Mouse (Mus musculus) limb, embryonic 15.5 days (tissue): ENCODE data around the gene Actl6a. TPM values are rescaled to one million over a fixed set of nuclear protein-coding genes. Genes with fewer than 3 reads are reported as not detected.

Experiments used
- ATAC-seq: fragments of 200-750 bp; cut with Nextera tagmentation; 2 replicates; pipeline ENCODE4 v1.8.0; 2017; ENCODE audit warnings: low read depth, moderate TSS enrichment; ENCODE audit not compliant: insufficient number of reproducible peaks, low FRiP score, low TSS enrichment
- H3K27ac ChIP-seq: fragments of 300-500 bp; sonication (generic); 2 replicates; pipeline ENCODE4 v1.5.1; 2015; ENCODE audit warnings: moderate library complexity, mild to moderate bottlenecking, inconsistent platforms
- H3K27me3 ChIP-seq: fragments of 300-500 bp; sonication (generic); 2 replicates; pipeline ENCODE4 v1.6.1; 2015; ENCODE audit warnings: inconsistent platforms
- H3K36me3 ChIP-seq: fragments of 300-500 bp; sonication (generic); 2 replicates; pipeline ENCODE4 v1.6.1; 2015; ENCODE audit warnings: inconsistent platforms
- H3K4me1 ChIP-seq: fragments of 300-500 bp; sonication (generic); 2 replicates; pipeline ENCODE4 v1.6.1; 2015; ENCODE audit warnings: inconsistent platforms
- H3K4me2 ChIP-seq: fragments of 300-500 bp; sonication (generic); 2 replicates; pipeline ENCODE4 v1.6.1; 2015; ENCODE audit warnings: mild to moderate bottlenecking, inconsistent platforms
- H3K4me3 ChIP-seq: fragments of 300-500 bp; sonication (generic); 2 replicates; pipeline ENCODE4 v1.5.1; 2015; ENCODE audit warnings: mild to moderate bottlenecking, inconsistent platforms
- H3K9ac ChIP-seq: fragments of 300-500 bp; sonication (generic); 2 replicates; pipeline ENCODE4 v1.6.1; 2015; ENCODE audit warnings: inconsistent platforms
- H3K9me3 ChIP-seq: fragments of 300-500 bp; sonication (generic); 2 replicates; pipeline ENCODE4 v1.6.1; 2016; ENCODE audit warnings: inconsistent platforms
- WGBS: fragments of 180-500 bp; shearing (Covaris S2); methylation state at CpG from one replicate; pipeline ENCODE4 v1.1.7; 2015; 5-methylcytosine and 5-hydroxymethylcytosine counted together
- polyA plus RNA-seq: library from polyadenylated mRNA; unstranded; fragments of >200 nt; fragmentation: Nextera tagmentation; extraction: Ambion mirVana; gene quantifications from 2 replicates; pipeline ENCODE4 v1.2.1, GENCODE M21; 2015

Actl6a gene
- polyA plus RNA-seq, 1 experiment from 2014 or later: 117 TPM

GRCm38 (mm10) chr3:32762962-32763361 is 56.9 kb downstream of the Actl6a start:
- Histone ChIP-seq H3K4me2 (no peak overlapping the region), H3K4me1 (no peaks in the 10 kb centered on the region), H3K27ac (no peak overlapping the region), H3K4me3 (no peak overlapping the region), H3K36me3 (no peaks in the 10 kb centered on the region), H3K27me3 (no peaks in the 10 kb centered on the region), H3K9me3 (no peaks in the 10 kb centered on the region), H3K9ac (no peak overlapping the region)
- ATAC-seq: no peak
- WGBS: 58% methylated on average over 8 of the region's 8 CpGs

- no peaks in the 10 kb centered on the region for H3K4me1 ChIP-seq
- WGBS: 46% methylated on average over 7 of the region's 7 CpGs
- H3K4me3 ChIP-seq: no peak overlapping the region
- no peaks in the 10 kb centered on the region for H3K9me3 ChIP-seq
- H3K36me3 ChIP-seq: no peaks in the 10 kb centered on the region
- no peak for ATAC-seq
- no peaks in the 10 kb centered on the region for H3K27me3 ChIP-seq
- H3K9ac ChIP-seq: no peak overlapping the region
- no peak overlapping the region for H3K27ac ChIP-seq
- H3K4me2 ChIP-seq: no peak overlapping the region
These were observed 57.8 kb downstream of the Actl6a start for GRCm38 (mm10) chr3:32763902-32764301.

GRCm38 (mm10) chr3:32770781-32771180 is 64.7 kb downstream of the Actl6a start:
- 72% methylated on average over 2 of the region's 2 CpGs for WGBS
- Histone ChIP-seq H3K9me3 (no peaks in the 10 kb centered on the region), H3K9ac (no peak overlapping the region), H3K4me3 (no peak overlapping the region), H3K27me3 (no peaks in the 10 kb centered on the region), H3K27ac (no peak overlapping the region), H3K4me1 (no peaks in the 10 kb centered on the region), H3K4me2 (no peak overlapping the region), H3K36me3 (no peaks in the 10 kb centered on the region)
- no peak for ATAC-seq

Other genes with a start within 250 kb of the Actl6a start
- gene Kcnmb3, start 214.1 kb upstream of the Actl6a start, polyA plus RNA-seq: not detected in 2 replicates
- gene Zfp639, start 196.0 kb upstream of the Actl6a start, polyA plus RNA-seq: 34.8 and 36.0 TPM in 2 replicates
- gene Mfn1, start 176.8 kb upstream of the Actl6a start, polyA plus RNA-seq: 26.5 and 29.1 TPM in 2 replicates
- 92.8 and 98.0 TPM in 2 replicates for gene Gnb4, start 89.7 kb upstream of the Actl6a start, polyA plus RNA-seq
- 263 and 276 TPM in 2 replicates for gene Ndufb5, start 30.7 kb downstream of the Actl6a start, polyA plus RNA-seq
- 24.2 and 27.4 TPM in 2 replicates for gene Mrpl47, start 31.3 kb downstream of the Actl6a start, polyA plus RNA-seq
- gene Usp13, start 111.2 kb downstream of the Actl6a start, polyA plus RNA-seq: 4.7 and 9.0 TPM in 2 replicates